ENCODE assay signal across 24 mouse cellular contexts in genomic region chr19:16224831-16225230, GRCm38 (mm10).
DNase-seq lines count a peak whose midpoint lies in the region; TF ChIP-seq lines count a peak whose summit lies in the region.
"Had no signal": no experiment of that assay in that cellular context is flagged by ENCODE, and none has a peak within 500 bp of the region (broad histone marks: within the 10 kb centered on the region; RNA-seq: fewer than 3 reads in every experiment).

No protein-coding gene starts in this region.

- peak overlapping the region; percentile 11; the same call in 1 of the 2 replicates for H3K27ac ChIP-seq in layer of hippocampus, adult 2 months
- H3K27ac ChIP-seq: forebrain, embryonic 13.5 days; intestine, embryonic 15.5 days; limb, embryonic 12.5 days; lung, embryonic 15.5 days; midbrain, embryonic 13.5 days; neural tube, embryonic 12.5 days; stomach, postnatal 0 days had no signal

- DNase-seq in kidney, adult 11 months, result peak; percentile 15
- DNase-seq in kidney, postnatal 10 days, result no peak
- no peak for DNase-seq in layer of hippocampus, adult 2 months (ENCODE audit: low spot score in 2 of 2)
- DNase-seq in layer of hippocampus, adult 18-20 months (ENCODE audit: low spot score in 2 of 2), result no peak
- DNase-seq in 416B (ENCODE audit: low read depth), result peak; percentile 21
- DNase-seq in adipocyte (ENCODE audit: low spot score), result peak; percentile 27
- no peak for DNase-seq in left cerebral cortex, postnatal 14 days (ENCODE audit: low spot score in 2 of 2)
- DNase-seq: adrenal gland, postnatal 10 days; cerebellum, adult 9-10 months; cerebellum, postnatal 36 days; gastrocnemius, postnatal 25 days; heart, adult 18-20 months; heart, postnatal 4 days; right cerebral cortex, postnatal 4 days; thymus, adult 18-20 months; thymus, postnatal 25 days had no signal

- H3K4me3 ChIP-seq in layer of hippocampus, adult 2 months, result no peak overlapping the region
- H3K4me3 ChIP-seq: forebrain, embryonic 13.5 days; heart, embryonic 12.5 days; intestine, embryonic 15.5 days; limb, embryonic 12.5 days; lung, embryonic 15.5 days; midbrain, embryonic 13.5 days; neural tube, embryonic 12.5 days had no signal

- no peak for TF ChIP-seq CTCF in layer of hippocampus, adult 2 months (conservative IDR thresholded peaks at IDR 0.05)

- intact Hi-C loops in left cerebral cortex, postnatal 14 days (cut with DNase I), result no loop called here

Comparison
In these comparisons a context has a peak if more than half of its experiments do, and no peak if none do; other contexts are left out.
1. DNase-seq: peak in kidney, adult 11 months (single experiment), 416B (single experiment) and adipocyte (single experiment); none in kidney, postnatal 10 days (single experiment), layer of hippocampus, adult 2 months (0 of 2), layer of hippocampus, adult 18-20 months (0 of 2) and left cerebral cortex, postnatal 14 days (0 of 2).